Mouse (Mus musculus) intestine, embryonic 16.5 days (tissue): ENCODE results near the gene Dld. TPM values are rescaled to one million over a fixed set of nuclear protein-coding genes. Genes with fewer than 3 reads are reported as not detected.

Experiments
- ATAC-seq: fragments of 200-750 bp; cut with Nextera tagmentation; 2 replicates; pipeline ENCODE4 v1.8.0; 2017; ENCODE audit warnings: moderate TSS enrichment, moderate library complexity
- H3K27ac ChIP-seq: fragments of 300-500 bp; sonication (generic); 2 replicates; pipeline ENCODE4 v1.5.1; 2014; ENCODE audit warnings: mild to moderate bottlenecking, low read length
- H3K27me3 ChIP-seq: fragments of 300-500 bp; sonication (generic); replicated peaks from 2 replicates; pipeline ENCODE4 v1.6.1; 2014; ENCODE audit warnings: low read length, control low read depth, mixed read lengths; ENCODE audit not compliant: control insufficient read depth, insufficient read depth
- H3K36me3 ChIP-seq: fragments of 300-500 bp; sonication (generic); 2 replicates; pipeline ENCODE4 v1.6.1; 2014; ENCODE audit warnings: low read length, control low read depth; ENCODE audit not compliant: control insufficient read depth, insufficient read depth
- H3K4me1 ChIP-seq: fragments of 300-500 bp; sonication (generic); 2 replicates; pipeline ENCODE4 v1.6.1; 2014; ENCODE audit warnings: low read length, control low read depth, mixed read lengths; ENCODE audit not compliant: control insufficient read depth, insufficient read depth
- H3K4me2 ChIP-seq: fragments of 300-500 bp; sonication (generic); 2 replicates; pipeline ENCODE4 v1.6.1; 2014; ENCODE audit warnings: low read depth, low read length, control low read depth
- H3K4me3 ChIP-seq: fragments of 300-500 bp; sonication (generic); 2 replicates; pipeline ENCODE4 v1.5.1; 2014; ENCODE audit warnings: mild to moderate bottlenecking, low read length
- H3K9ac ChIP-seq: fragments of 300-500 bp; sonication (generic); 2 replicates; pipeline ENCODE4 v1.6.1; 2014; ENCODE audit warnings: low read depth, low read length
- H3K9me3 ChIP-seq: fragments of 300-500 bp; sonication (generic); 2 replicates; pipeline ENCODE4 v1.6.1; 2016; ENCODE audit warnings: low read length, control low read depth; ENCODE audit not compliant: control insufficient read depth
- WGBS: fragments of 180-500 bp; shearing (Covaris S2); extraction: QIAGEN DNeasy Blood & Tissue Kit; methylation state at CpG from one replicate; pipeline ENCODE4 v1.1.7; 2014; 5-methylcytosine and 5-hydroxymethylcytosine counted together
- polyA plus RNA-seq: library from polyadenylated mRNA; unstranded; fragments of >200 nt; fragmentation: Nextera tagmentation; extraction: Ambion mirVana; gene quantifications from 2 replicates; pipeline ENCODE4 v1.2.1, GENCODE M21; 2015

The Dld gene
- polyA plus RNA-seq, 1 experiment from 2014 or later, result 164 TPM

DNA sequence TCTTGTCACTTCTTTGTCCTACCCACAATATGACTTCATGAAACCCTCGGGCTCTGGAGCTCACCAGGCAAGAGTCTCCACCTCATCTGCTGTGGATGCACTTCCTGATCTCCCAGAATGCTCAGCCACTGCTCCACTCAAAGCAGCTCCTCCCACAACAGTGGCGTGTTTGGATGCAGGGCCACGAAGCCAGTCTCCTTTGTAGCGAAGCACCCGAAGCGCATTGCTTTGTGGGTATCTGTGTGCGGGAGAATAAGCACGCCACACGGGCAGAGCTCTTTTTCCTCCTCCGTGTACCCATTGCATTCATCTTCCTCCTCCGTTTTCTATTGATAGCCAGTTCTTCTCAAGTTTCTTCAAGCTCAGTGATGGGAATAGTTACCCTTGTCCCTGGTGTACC lies 26.0 kb upstream of the Dld start:
- Histone ChIP-seq H3K9ac (no peak overlapping the region), H3K4me2 (no peak overlapping the region), H3K27ac (no peak overlapping the region), H3K36me3 (no peaks in the 10 kb centered on the region), H3K4me3 (no peak overlapping the region), H3K27me3 (no peaks in the 10 kb centered on the region), H3K4me1 (peaks cover 12% of the 10 kb centered on the region), H3K9me3 (no peaks in the 10 kb centered on the region)
- no peak for ATAC-seq
- 74% methylated on average over 11 of the region's 11 CpGs for WGBS

DNA sequence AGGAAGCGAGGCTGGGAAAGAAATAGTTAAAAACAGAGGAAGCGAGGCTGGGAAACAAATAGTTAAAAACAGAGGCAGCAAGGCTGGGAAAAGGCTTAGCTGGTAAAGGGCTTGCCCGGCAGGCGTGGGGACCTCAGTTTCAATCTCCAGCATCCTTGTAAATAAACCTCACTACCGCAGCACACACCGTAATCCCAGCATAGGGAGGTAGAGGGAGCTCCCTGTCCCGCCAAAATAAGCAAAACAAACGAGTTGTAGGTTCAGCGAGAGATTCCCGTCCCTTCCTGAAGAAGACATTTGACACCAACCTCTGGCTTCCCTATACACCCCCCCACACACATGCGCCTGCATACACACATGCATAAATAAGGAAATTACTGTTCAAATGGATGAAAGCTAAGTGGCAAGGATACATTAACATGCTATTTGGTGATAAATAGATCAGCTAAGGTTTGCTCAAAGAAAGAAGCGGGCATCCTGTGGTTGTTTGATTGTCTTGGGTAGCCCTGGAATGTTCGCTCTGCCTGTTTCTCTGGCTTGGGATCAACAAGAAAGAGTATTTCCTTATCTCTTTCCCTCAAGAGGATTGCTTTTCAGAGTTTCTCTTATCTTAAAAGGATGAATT lies 25.2 kb upstream of the Dld start:
- no peaks in the 10 kb centered on the region for H3K36me3 ChIP-seq
- no peaks in the 10 kb centered on the region for H3K27me3 ChIP-seq
- no peak; the same call in 1 of the 2 replicates for ATAC-seq
- peak overlapping the region; percentile 15 for H3K4me3 ChIP-seq
- H3K9ac ChIP-seq, result peak overlapping the region; percentile 41; the same call in 1 of the 2 replicates
- H3K4me2 ChIP-seq, result peak overlapping the region; percentile 48
- no peak overlapping the region for H3K27ac ChIP-seq
- H3K9me3 ChIP-seq, result no peaks in the 10 kb centered on the region
- H3K4me1 ChIP-seq, result peaks cover 11% of the 10 kb centered on the region
- 9% methylated on average over 13 of the region's 13 CpGs for WGBS

DNA sequence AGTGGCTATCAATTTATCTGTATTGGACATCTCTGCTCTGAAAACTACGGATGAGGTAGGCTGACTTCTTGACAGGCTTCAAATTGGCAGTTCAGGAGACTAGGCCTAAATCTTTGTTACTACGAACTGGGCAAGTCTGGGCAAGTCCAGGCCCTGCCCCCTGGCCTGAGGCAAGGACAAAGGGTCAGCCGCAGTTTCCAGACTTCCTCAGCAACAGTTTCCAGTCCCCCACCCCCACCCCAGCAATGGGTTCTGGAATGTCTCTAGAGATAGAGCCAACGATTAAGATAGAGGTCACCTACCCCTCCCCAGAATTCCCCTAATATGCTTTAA lies 24.0 kb upstream of the Dld start:
- Histone ChIP-seq H3K36me3 (no peaks in the 10 kb centered on the region), H3K9ac (no peak overlapping the region), H3K4me1 (peaks cover 4% of the 10 kb centered on the region), H3K27ac (no peak overlapping the region), H3K4me3 (no peak overlapping the region), H3K9me3 (no peaks in the 10 kb centered on the region), H3K4me2 (no peak overlapping the region), H3K27me3 (no peaks in the 10 kb centered on the region)
- ATAC-seq, result no peak
- 69% methylated on average over 4 of the region's 4 CpGs for WGBS

DNA sequence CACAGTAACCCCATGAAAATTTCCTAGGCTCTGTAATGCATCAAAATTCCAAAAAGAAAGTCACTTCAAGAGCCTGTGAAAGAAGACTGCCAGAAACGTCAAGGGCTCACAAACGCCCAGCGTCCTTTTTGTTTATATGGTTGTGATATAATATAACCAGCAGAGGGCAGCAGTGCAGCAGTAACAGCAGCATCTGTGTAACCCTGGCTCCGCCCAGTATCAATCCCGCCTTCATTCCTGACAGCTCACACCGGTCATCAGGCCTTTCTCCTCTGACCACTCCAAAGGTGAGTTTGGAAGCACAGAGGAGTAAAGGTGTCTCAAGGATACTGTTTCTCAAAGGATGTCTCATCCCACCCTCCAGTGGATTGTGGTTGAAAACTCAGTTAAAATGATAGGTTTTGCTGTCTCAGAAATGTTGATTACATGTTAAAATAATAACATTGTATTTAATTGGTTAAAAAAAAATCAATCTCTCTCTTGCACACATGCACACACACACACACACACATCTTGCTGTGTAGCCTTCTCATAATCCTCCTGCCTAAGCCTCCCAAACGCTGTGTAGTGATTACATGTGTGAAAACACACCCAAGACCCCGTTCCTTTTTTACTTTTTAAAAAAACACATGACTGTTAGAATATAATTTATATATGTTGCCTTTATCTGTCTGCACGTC lies 23.5 kb upstream of the Dld start:
- H3K9me3 ChIP-seq, result no peaks in the 10 kb centered on the region
- H3K4me1 ChIP-seq, result no peaks in the 10 kb centered on the region; the same call in 1 of the 2 replicates
- H3K4me2 ChIP-seq, result no peak overlapping the region
- no peak overlapping the region for H3K27ac ChIP-seq
- H3K9ac ChIP-seq, result no peak overlapping the region
- no peak overlapping the region for H3K4me3 ChIP-seq
- peak; percentile 65 for ATAC-seq
- WGBS, result 40% methylated on average over 9 of the region's 9 CpGs
- no peaks in the 10 kb centered on the region for H3K36me3 ChIP-seq
- H3K27me3 ChIP-seq, result no peaks in the 10 kb centered on the region

DNA sequence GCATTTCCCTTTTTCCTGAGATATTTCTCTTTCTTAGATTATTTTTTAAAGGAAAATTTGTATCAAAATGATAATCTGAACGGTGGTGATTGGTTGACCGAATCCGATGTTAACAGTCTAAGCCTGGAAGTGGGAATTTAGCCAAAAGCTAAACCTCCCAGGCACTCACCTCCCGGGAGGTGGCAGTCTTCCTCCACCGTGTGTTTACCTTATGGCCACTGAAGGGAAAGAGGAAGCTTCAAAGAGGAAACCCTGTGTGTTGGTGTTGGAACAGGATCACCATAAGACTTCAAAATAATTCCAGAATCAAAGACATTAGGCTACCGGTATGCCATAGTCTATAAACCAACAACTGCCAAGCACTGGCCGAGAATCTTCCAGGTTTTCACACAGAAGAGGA lies 18.4 kb upstream of the Dld start:
- Histone ChIP-seq H3K27me3 (no peaks in the 10 kb centered on the region), H3K4me3 (no peak overlapping the region), H3K4me2 (no peak overlapping the region), H3K36me3 (no peaks in the 10 kb centered on the region), H3K27ac (no peak overlapping the region), H3K4me1 (no peaks in the 10 kb centered on the region), H3K9ac (no peak overlapping the region), H3K9me3 (no peaks in the 10 kb centered on the region)
- 73% methylated on average over 7 of the region's 7 CpGs for WGBS
- ATAC-seq, result no peak

DNA sequence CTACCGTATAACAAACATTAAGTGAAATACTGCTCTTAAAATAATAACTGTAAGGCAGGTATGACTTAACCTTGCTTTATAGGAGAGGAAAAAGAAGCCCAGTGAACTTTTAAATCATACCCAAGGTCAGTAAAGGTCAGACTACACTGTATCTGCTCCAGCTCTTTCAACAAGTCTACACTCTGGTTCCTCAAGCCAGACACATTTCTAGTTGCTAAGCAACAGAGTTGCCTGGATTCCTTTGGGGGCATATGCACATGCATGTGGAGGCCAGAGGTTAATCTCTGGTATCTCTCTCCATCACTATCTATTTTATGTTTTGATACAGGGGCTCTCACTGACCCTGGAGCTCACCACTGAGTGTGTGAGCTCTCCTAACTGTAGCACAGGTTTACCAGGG lies 17.9 kb upstream of the Dld start:
- H3K9me3 ChIP-seq, result no peaks in the 10 kb centered on the region
- H3K27ac ChIP-seq, result no peak overlapping the region
- H3K27me3 ChIP-seq, result no peaks in the 10 kb centered on the region
- no peak overlapping the region for H3K4me2 ChIP-seq
- 82% methylated on average over 1 of the region's 1 CpGs for WGBS
- no peaks in the 10 kb centered on the region for H3K36me3 ChIP-seq
- H3K4me1 ChIP-seq, result no peaks in the 10 kb centered on the region
- no peak for ATAC-seq
- no peak overlapping the region for H3K9ac ChIP-seq
- no peak overlapping the region for H3K4me3 ChIP-seq

DNA sequence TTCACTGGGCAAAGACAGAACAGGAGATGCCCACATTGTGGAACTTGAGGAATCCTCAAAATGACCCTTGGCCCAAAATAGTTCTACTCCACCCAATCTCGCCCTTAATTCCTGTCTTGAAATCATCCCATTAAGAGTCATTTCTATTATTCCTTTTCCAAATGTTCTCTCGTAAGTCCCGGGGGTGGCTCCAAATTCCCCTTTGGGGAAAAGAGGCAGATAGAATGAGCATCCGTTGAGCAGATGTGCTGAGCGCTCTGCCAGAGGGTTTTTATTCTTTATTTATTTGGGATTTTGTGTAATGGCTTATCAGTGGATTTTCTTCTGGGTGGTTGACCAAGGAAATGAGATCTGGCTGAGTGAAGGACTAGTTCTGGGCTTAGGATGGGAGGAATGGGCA lies 16.5 kb upstream of the Dld start:
- ATAC-seq, result no peak
- Histone ChIP-seq H3K27me3 (no peaks in the 10 kb centered on the region), H3K36me3 (no peaks in the 10 kb centered on the region), H3K4me1 (no peaks in the 10 kb centered on the region), H3K4me3 (no peak overlapping the region), H3K4me2 (no peak overlapping the region), H3K9me3 (no peaks in the 10 kb centered on the region), H3K9ac (no peak overlapping the region), H3K27ac (no peak overlapping the region)
- 87% methylated on average over 5 of the region's 5 CpGs for WGBS

DNA sequence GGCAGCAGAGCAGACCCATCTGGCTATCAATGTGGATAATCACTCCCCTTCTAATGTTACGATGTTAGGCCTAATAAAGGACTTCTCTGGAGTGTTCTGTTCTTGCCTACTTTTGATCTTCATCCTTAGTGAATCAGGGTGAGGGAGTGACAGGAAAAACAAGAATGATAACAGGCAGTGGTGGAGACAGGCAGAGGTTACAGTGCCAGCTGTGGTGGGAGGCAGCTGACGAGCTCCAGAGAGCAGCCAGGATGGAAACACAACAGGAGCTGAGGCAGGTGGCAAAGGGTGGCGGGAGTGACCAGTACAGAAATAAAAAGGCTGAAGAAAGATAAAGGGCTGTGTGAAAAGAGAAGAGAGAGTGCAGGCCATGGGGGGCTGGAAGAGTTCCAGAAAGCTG lies 15.2 kb upstream of the Dld start:
- H3K27me3 ChIP-seq, result no peaks in the 10 kb centered on the region
- no peak overlapping the region for H3K4me2 ChIP-seq
- H3K4me3 ChIP-seq, result no peak overlapping the region
- ATAC-seq, result no peak
- no peak overlapping the region for H3K9ac ChIP-seq
- H3K36me3 ChIP-seq, result no peaks in the 10 kb centered on the region
- H3K4me1 ChIP-seq, result no peaks in the 10 kb centered on the region
- 54% methylated on average over 3 of the region's 3 CpGs for WGBS
- no peak overlapping the region for H3K27ac ChIP-seq
- H3K9me3 ChIP-seq, result no peaks in the 10 kb centered on the region

DNA sequence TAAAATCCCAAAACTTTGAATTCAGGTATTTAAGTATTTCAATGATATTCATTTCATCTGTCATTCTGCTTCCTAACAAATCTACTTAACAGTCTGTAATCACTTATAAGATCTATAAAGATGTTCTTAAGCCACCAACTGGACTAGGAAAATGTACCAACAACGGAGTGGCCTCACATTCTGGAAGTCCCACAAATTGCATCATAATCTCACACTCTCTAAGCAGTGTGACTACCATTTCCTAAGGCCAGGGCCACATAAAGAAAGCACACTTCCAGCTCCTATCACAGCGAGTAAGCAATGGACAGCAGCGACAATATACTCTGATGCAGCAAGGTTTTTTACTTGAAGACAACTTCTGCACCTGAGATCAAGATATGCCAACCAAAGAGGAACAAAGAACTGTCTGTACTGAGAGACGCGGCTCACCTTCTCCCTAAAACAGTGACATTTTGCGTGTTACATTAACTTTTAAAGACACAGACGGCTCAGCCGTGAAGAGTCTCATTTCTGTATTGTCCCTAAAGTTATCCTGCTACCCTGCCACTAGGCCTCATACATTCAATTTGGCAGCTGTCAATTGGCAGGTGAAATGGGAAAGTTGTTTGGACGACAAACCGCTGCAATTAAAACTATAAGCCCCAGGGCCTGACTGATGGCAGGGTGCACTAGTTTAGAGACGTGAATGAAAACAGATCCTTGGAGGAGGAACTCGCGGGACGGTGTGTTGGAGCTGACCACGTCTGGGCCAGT lies 886 bp downstream of the Dld start:
- H3K9me3 ChIP-seq, result no peaks in the 10 kb centered on the region
- peaks cover 8% of the 10 kb centered on the region for H3K4me1 ChIP-seq
- ATAC-seq, result no peak; the same call in 1 of the 2 replicates
- WGBS, result 25% methylated on average over 15 of the region's 15 CpGs
- peak overlapping the region; percentile 97 for H3K4me3 ChIP-seq
- H3K27ac ChIP-seq, result no peak overlapping the region
- H3K4me2 ChIP-seq, result peak overlapping the region; percentile 87
- peaks cover 9% of the 10 kb centered on the region for H3K36me3 ChIP-seq
- peak overlapping the region; percentile 94 for H3K9ac ChIP-seq
- H3K27me3 ChIP-seq, result no peaks in the 10 kb centered on the region
